Mouse (Mus musculus) ES-Bruce4 (cell line): ENCODE data around the gene Fgf14. TPM values are rescaled to one million over a fixed set of nuclear protein-coding genes. Genes with fewer than 3 reads are reported as not detected.
"Not testable (repeated sequence)": the region's sequence is repeated elsewhere in the genome, so short reads cannot be mapped to it uniquely, and the experiment has no call there.

Source experiments
- H3K27ac ChIP-seq: 2 replicates; pipeline ENCODE4 v1.5.1; 2012; ENCODE audit warnings: low read length, inconsistent platforms; ENCODE audit not compliant: insufficient read depth
- H3K27me3 ChIP-seq: 2 replicates; pipeline ENCODE4 v1.6.1; 2012; ENCODE audit warnings: mild to moderate bottlenecking, low read length, inconsistent platforms; ENCODE audit not compliant: control insufficient read depth, poor library complexity, insufficient read depth, severe bottlenecking
- H3K36me3 ChIP-seq: 2 replicates; pipeline ENCODE4 v1.6.1; 2012; ENCODE audit warnings: inconsistent platforms, mild to moderate bottlenecking, low read length, moderate library complexity; ENCODE audit not compliant: control insufficient read depth, poor library complexity, insufficient read depth, severe bottlenecking
- H3K4me1 ChIP-seq: one replicate; pipeline ENCODE4 v1.8.1; 2011; ENCODE audit warnings: low read length; ENCODE audit not compliant: control insufficient read depth, insufficient read depth
- H3K4me3 ChIP-seq: 2 replicates; pipeline ENCODE4 v1.5.1; 2011; ENCODE audit warnings: low read depth, mild to moderate bottlenecking, low read length
- H3K9ac ChIP-seq: 2 replicates; pipeline ENCODE4 v1.6.1; 2012; ENCODE audit warnings: low read depth, mild to moderate bottlenecking, inconsistent platforms; ENCODE audit not compliant: poor library complexity, severe bottlenecking
- H3K9me3 ChIP-seq: replicated peaks from 2 replicates; pipeline ENCODE4 v1.6.1; 2012; ENCODE audit warnings: mild to moderate bottlenecking, low read length, inconsistent platforms; ENCODE audit not compliant: control insufficient read depth, poor library complexity, insufficient read depth, severe bottlenecking
- CTCF ChIP-seq: IDR thresholded peaks from one replicate; pipeline ENCODE4 v1.8.1; 2011; ENCODE audit warnings: low read depth, low read length
- EP300 ChIP-seq: IDR thresholded peaks from 2 replicates; pipeline ENCODE4 v1.6.1; 2011; ENCODE audit warnings: low read depth, low read length; ENCODE audit not compliant: insufficient read depth
- POLR2A ChIP-seq: IDR thresholded peaks from one replicate; pipeline ENCODE4 v1.8.1; 2011; ENCODE audit warnings: low read length; ENCODE audit not compliant: insufficient read depth
- polyA plus RNA-seq: library from polyadenylated mRNA; stranded (reverse); fragments of >200 nt; gene quantifications from 2 replicates; pipeline ENCODE4 v1.2.4, GENCODE M21; 2011; ENCODE audit warnings: low read depth; ENCODE audit not compliant: missing spikeins, insufficient read depth, insufficient read length

Fgf14 gene
- polyA plus RNA-seq, 1 experiment = not detected

DNA sequence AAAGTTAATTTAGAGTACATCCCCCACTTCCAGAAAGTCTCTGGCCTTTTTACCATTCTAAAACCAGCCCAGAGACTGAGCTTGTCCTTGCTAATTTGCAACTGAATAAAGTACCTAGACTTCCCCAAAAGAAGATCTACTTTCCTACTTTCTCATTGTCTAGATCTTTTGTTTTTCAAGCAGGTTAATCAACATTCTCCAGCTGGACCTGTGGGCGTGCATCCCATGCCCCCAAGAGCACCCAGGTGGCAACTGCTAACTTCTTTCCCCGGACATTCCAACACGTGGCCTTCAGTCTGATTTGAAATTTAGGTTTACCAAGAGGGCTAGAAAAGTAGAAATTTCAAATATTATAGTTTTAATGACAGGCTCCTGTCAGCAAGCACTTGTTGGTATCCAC is 643.6 kb downstream of the Fgf14 start:
- peak overlapping the region; percentile 96 for H3K27ac ChIP-seq
- TF ChIP-seq EP300 = peak; percentile 96
- not testable (repeated sequence) for H3K9me3 ChIP-seq, H3K4me1 ChIP-seq, H3K9ac ChIP-seq, H3K36me3 ChIP-seq, H3K27me3 ChIP-seq, H3K4me3 ChIP-seq

DNA sequence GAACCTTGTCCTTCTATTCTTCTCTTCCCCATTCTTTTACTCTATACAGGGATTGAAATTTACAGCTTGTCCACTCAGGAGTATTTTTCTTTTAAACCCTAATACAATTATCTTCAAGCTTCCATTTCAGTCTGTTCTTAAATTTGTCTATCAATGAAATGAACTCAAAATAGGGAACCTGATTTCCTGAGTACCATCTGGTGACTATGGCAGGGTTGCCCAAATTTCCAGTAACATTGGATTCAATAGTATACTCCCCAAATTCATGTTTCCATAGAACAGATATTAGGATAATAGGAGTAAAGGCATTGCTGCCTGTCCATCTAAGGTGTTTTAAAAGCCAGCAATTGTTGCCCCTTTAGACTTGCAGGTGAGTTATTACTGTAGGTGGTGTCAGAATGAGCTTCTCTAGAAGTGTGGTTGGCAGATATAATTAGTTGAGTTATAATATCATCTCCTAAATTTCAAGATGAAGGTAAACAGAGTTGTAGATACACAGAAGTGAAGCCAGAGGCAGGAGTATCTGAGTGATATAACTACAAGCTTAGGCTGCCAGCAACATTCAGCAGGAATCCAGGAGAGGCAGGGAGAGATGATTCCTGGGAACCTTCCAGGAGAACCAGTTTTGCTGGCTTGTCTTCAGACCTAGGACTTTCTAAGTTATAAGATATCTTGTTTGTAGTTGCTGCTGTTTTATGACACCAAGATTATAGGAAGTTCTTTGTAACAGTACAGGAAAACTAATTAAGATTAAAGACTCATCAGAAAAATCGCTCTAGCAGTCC is 648.8 kb downstream of the Fgf14 start:
- peaks cover 3% of the 10 kb centered on the region; the same call in 1 of the 2 replicates for H3K9me3 ChIP-seq
- H3K36me3 ChIP-seq = no peaks in the 10 kb centered on the region
- no peaks in the 10 kb centered on the region for H3K27me3 ChIP-seq

DNA sequence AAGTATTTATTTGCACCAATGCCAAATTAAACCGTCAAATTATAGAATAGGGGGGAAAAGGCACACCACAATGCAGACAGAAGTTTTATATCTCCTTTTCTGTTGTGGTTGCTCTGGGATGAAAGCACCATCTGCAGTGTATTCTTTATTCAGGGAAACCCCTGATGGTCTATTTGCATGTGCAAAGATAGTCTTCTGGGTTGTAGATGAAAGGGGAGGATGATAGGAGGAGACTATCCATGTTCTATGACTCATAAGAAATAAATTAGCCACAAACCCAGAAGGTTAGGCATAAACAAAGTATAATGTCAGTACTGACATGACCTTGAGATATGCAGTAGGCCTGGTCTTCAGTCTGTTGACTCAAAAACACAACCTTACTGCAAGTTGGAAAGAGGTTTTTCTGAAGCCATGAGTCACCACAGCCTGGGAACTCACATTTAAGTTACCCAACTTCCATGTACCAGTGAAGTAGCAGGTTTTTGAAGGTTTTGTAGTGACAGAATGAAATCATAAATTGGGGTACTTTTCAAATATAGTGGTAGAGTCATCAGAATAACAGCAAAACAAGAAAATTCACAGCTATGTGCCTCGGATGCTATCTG is 686.2 kb downstream of the Fgf14 start:
- no peak overlapping the region for H3K9ac ChIP-seq
- no peak overlapping the region for H3K27ac ChIP-seq
- H3K9me3 ChIP-seq = 0 out of 2 replicates have a peak, but pooled peaks cover 2% of the 10 kb centered on the region
- H3K4me1 ChIP-seq = no peaks in the 10 kb centered on the region
- no peaks in the 10 kb centered on the region for H3K36me3 ChIP-seq
- TF ChIP-seq EP300 = no peak
- TF ChIP-seq CTCF = no peak
- no peak for TF ChIP-seq POLR2A
- no peak overlapping the region for H3K4me3 ChIP-seq
- no peaks in the 10 kb centered on the region for H3K27me3 ChIP-seq

More for the DNA sequence above, 648.8 kb downstream of the Fgf14 start:
- no peak overlapping the region for H3K4me3 ChIP-seq
- H3K9ac ChIP-seq = no peak overlapping the region
- no peak overlapping the region for H3K27ac ChIP-seq
- H3K4me1 ChIP-seq = no peaks in the 10 kb centered on the region
- TF ChIP-seq CTCF (no peak), POLR2A (no peak), EP300 (no peak)

DNA sequence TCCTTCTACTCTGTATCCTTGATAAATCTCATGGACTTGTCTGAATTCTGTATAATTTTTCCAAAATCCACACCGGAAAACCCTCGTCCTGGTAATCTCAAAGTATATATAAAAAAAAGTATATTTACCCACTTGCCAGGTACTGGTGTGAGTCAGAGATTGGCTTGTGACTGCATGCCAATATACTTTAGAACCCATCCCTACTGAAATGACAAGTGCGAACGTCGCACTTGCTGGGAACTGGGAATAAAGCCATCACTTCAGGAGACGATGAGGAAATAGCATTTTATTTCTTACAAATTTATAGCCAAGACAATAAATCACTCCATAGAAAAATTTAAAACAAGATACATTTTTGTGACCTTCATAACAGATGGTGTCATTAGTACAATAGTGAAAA is 708.9 kb downstream of the Fgf14 start:
- Histone ChIP-seq H3K36me3 (no peaks in the 10 kb centered on the region), H3K4me3 (no peak overlapping the region), H3K27me3 (no peaks in the 10 kb centered on the region), H3K27ac (no peak overlapping the region), H3K9me3 (no peaks in the 10 kb centered on the region), H3K9ac (no peak overlapping the region), H3K4me1 (no peaks in the 10 kb centered on the region)
- TF ChIP-seq CTCF (no peak), EP300 (no peak), POLR2A (no peak)

DNA sequence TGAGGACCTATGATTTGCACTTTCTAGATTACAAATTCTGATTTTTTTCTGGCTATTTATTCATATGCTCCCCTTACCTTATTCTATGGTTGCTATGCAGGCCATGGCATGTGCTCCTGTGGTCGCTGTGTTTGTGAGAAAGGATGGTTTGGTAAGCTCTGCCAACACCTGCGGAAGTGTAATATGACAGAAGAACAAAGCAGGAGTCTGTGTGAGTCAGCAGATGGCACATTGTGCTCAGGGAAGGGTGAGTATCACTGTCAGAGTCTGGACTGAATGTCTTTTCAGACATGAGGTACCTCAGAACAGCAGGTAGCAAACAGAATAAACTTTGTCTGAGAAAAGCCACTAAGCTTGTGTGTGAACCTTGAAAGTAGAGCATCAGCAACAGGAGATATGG is 710.4 kb downstream of the Fgf14 start:
- Histone ChIP-seq H3K4me3 (no peak overlapping the region), H3K27me3 (no peaks in the 10 kb centered on the region), H3K36me3 (no peaks in the 10 kb centered on the region), H3K27ac (no peak overlapping the region), H3K4me1 (no peaks in the 10 kb centered on the region), H3K9me3 (no peaks in the 10 kb centered on the region), H3K9ac (no peak overlapping the region)
- TF ChIP-seq EP300 = no peak
- TF ChIP-seq CTCF = no peak
- TF ChIP-seq POLR2A = no peak
